Mouse (Mus musculus) kidney, adult 2 months (tissue): Measurements from ENCODE around the gene Hip1.

Experiments used
- CTCF ChIP-seq: fragments of 200-500 bp; conservative IDR thresholded peaks from 2 replicates; pipeline ENCODE4 v1.5.1; 2011; ENCODE audit warnings: low read depth, mild to moderate bottlenecking, control low read depth, low read length, moderate library complexity, mixed read lengths; ENCODE audit not compliant: insufficient read depth, insufficient read length
- POLR2A ChIP-seq: fragments of 200-500 bp; IDR thresholded peaks from one replicate; pipeline ENCODE4 v1.6.1; 2011; ENCODE audit warnings: low read depth, low read length, control low read depth

- TF ChIP-seq POLR2A (no peak), CTCF (no peak)
Measured at GRCm38 (mm10) chr5:135399382-135399781, 145.5 kb downstream of the Hip1 start.
